Mouse (Mus musculus): ENCODE measurements around the gene Ren1. TPM values are rescaled to one million over a fixed set of nuclear protein-coding genes. Genes with fewer than 3 reads are reported as not detected.

Gene Ren1
- polyA plus RNA-seq, 1 experiment from 2014 or later, result 6.6 TPM

- Histone ChIP-seq H3K4me1 (ENCODE audit: control insufficient read depth, insufficient read depth, low read depth, low read length) (peaks cover 13% of the 10 kb centered on the region), H3K36me3 (ENCODE audit: control insufficient read depth, insufficient read depth, low read length) (no peaks in the 10 kb centered on the region), H3K27me3 (replicated peaks; ENCODE audit: control insufficient read depth, insufficient read depth, low read length) (no peaks in the 10 kb centered on the region), H3K9me3 (ENCODE audit: control insufficient read depth, low read length) (no peaks in the 10 kb centered on the region), H3K27ac (ENCODE audit: low read depth, low read length) (no peak overlapping the region), H3K9ac (ENCODE audit: low read depth, low read length) (no peak overlapping the region), H3K4me3 (ENCODE audit: low read length) (no peak overlapping the region), H3K4me2 (ENCODE audit: low read length) (no peak overlapping the region)
- no peak for ATAC-seq
- 45% methylated on average over 9 of the region's 10 CpGs for WGBS
Measured at GRCm38 (mm10) chr1:133366951-133367605, 16.8 kb downstream of the Ren1 start.

GRCm38 (mm10) chr1:133367606-133368488, 17.5 kb downstream of the Ren1 start:
- Histone ChIP-seq H3K27me3 (replicated peaks; ENCODE audit: control insufficient read depth, insufficient read depth, low read length) (no peaks in the 10 kb centered on the region), H3K4me3 (ENCODE audit: low read length) (no peak overlapping the region), H3K9me3 (ENCODE audit: control insufficient read depth, low read length) (no peaks in the 10 kb centered on the region), H3K4me2 (ENCODE audit: low read length) (no peak overlapping the region), H3K36me3 (ENCODE audit: control insufficient read depth, insufficient read depth, low read length) (no peaks in the 10 kb centered on the region), H3K27ac (ENCODE audit: low read depth, low read length) (no peak overlapping the region; the same call in 1 of the 2 replicates), H3K4me1 (ENCODE audit: control insufficient read depth, insufficient read depth, low read depth, low read length) (peaks cover 13% of the 10 kb centered on the region), H3K9ac (ENCODE audit: low read depth, low read length) (no peak overlapping the region)
- ATAC-seq, result no peak
- 19% methylated on average over 11 of the region's 11 CpGs for whole genome bisulfite sequencing

GRCm38 (mm10) chr1:133368644-133369043, 18.3 kb downstream of the Ren1 start:
- Histone ChIP-seq H3K36me3 (ENCODE audit: control insufficient read depth, insufficient read depth, low read length) (no peaks in the 10 kb centered on the region), H3K9ac (ENCODE audit: low read depth, low read length) (no peak overlapping the region), H3K9me3 (ENCODE audit: control insufficient read depth, low read length) (no peaks in the 10 kb centered on the region), H3K4me1 (ENCODE audit: control insufficient read depth, insufficient read depth, low read depth, low read length) (peaks cover 12% of the 10 kb centered on the region), H3K27ac (ENCODE audit: low read depth, low read length) (no peak overlapping the region), H3K27me3 (replicated peaks; ENCODE audit: control insufficient read depth, insufficient read depth, low read length) (no peaks in the 10 kb centered on the region), H3K4me3 (ENCODE audit: low read length) (no peak overlapping the region), H3K4me2 (ENCODE audit: low read length) (no peak overlapping the region)
- WGBS, result 60% methylated on average over 10 of the region's 10 CpGs
- ATAC-seq, result no peak

GRCm38 (mm10) chr1:133370352-133370751, 20.0 kb downstream of the Ren1 start:
- Histone ChIP-seq H3K4me1 (ENCODE audit: control insufficient read depth, insufficient read depth, low read depth, low read length) (peaks cover 5% of the 10 kb centered on the region), H3K27me3 (replicated peaks; ENCODE audit: control insufficient read depth, insufficient read depth, low read length) (no peaks in the 10 kb centered on the region), H3K36me3 (ENCODE audit: control insufficient read depth, insufficient read depth, low read length) (0 out of 2 replicates have a peak, but pooled peaks cover 2% of the 10 kb centered on the region), H3K9ac (ENCODE audit: low read depth, low read length) (no peak overlapping the region), H3K9me3 (ENCODE audit: control insufficient read depth, low read length) (no peaks in the 10 kb centered on the region), H3K4me2 (ENCODE audit: low read length) (no peak overlapping the region), H3K27ac (ENCODE audit: low read depth, low read length) (no peak overlapping the region), H3K4me3 (ENCODE audit: low read length) (no peak overlapping the region)
- ATAC-seq, result no peak
- 73% methylated on average over 4 of the region's 4 CpGs for WGBS

GRCm38 (mm10) chr1:133371431-133371830, 21.1 kb downstream of the Ren1 start:
- Histone ChIP-seq H3K4me3 (ENCODE audit: low read length) (no peak overlapping the region), H3K9ac (ENCODE audit: low read depth, low read length) (no peak overlapping the region), H3K27ac (ENCODE audit: low read depth, low read length) (no peak overlapping the region), H3K4me1 (ENCODE audit: control insufficient read depth, insufficient read depth, low read depth, low read length) (peaks cover 5% of the 10 kb centered on the region), H3K9me3 (ENCODE audit: control insufficient read depth, low read length) (no peaks in the 10 kb centered on the region), H3K27me3 (replicated peaks; ENCODE audit: control insufficient read depth, insufficient read depth, low read length) (no peaks in the 10 kb centered on the region), H3K4me2 (ENCODE audit: low read length) (no peak overlapping the region), H3K36me3 (ENCODE audit: control insufficient read depth, insufficient read depth, low read length) (0 out of 2 replicates have a peak, but pooled peaks cover 2% of the 10 kb centered on the region)
- 84% methylated on average over 6 of the region's 6 CpGs for whole genome bisulfite sequencing
- no peak for ATAC-seq

GRCm38 (mm10) chr1:133372113-133372512, 21.8 kb downstream of the Ren1 start:
- Histone ChIP-seq H3K36me3 (ENCODE audit: control insufficient read depth, insufficient read depth, low read length) (0 out of 2 replicates have a peak, but pooled peaks cover 2% of the 10 kb centered on the region), H3K27me3 (replicated peaks; ENCODE audit: control insufficient read depth, insufficient read depth, low read length) (no peaks in the 10 kb centered on the region), H3K27ac (ENCODE audit: low read depth, low read length) (no peak overlapping the region), H3K4me1 (ENCODE audit: control insufficient read depth, insufficient read depth, low read depth, low read length) (peaks cover 5% of the 10 kb centered on the region), H3K9ac (ENCODE audit: low read depth, low read length) (no peak overlapping the region), H3K4me3 (ENCODE audit: low read length) (no peak overlapping the region), H3K9me3 (ENCODE audit: control insufficient read depth, low read length) (no peaks in the 10 kb centered on the region), H3K4me2 (ENCODE audit: low read length) (no peak overlapping the region)
- WGBS, result 71% methylated on average over 8 of the region's 8 CpGs
- ATAC-seq, result no peak

GRCm38 (mm10) chr1:133375696-133376346, 25.5 kb downstream of the Ren1 start:
- no peak for ATAC-seq
- Histone ChIP-seq H3K27ac (ENCODE audit: low read depth, low read length) (no peak overlapping the region), H3K4me3 (ENCODE audit: low read length) (no peak overlapping the region), H3K9me3 (ENCODE audit: control insufficient read depth, low read length) (no peaks in the 10 kb centered on the region), H3K9ac (ENCODE audit: low read depth, low read length) (no peak overlapping the region), H3K4me2 (ENCODE audit: low read length) (no peak overlapping the region), H3K4me1 (ENCODE audit: control insufficient read depth, insufficient read depth, low read depth, low read length) (no peaks in the 10 kb centered on the region), H3K36me3 (ENCODE audit: control insufficient read depth, insufficient read depth, low read length) (0 out of 2 replicates have a peak, but pooled peaks cover 2% of the 10 kb centered on the region), H3K27me3 (replicated peaks; ENCODE audit: control insufficient read depth, insufficient read depth, low read length) (no peaks in the 10 kb centered on the region)
- 51% methylated on average over 10 of the region's 10 CpGs for WGBS

GRCm38 (mm10) chr1:133377547-133377946, 27.2 kb downstream of the Ren1 start:
- H3K27ac ChIP-seq (ENCODE audit: low read depth, low read length), result no peak overlapping the region
- no peaks in the 10 kb centered on the region for H3K27me3 ChIP-seq (replicated peaks; ENCODE audit: control insufficient read depth, insufficient read depth, low read length)
- H3K9me3 ChIP-seq (ENCODE audit: control insufficient read depth, low read length), result no peaks in the 10 kb centered on the region
- H3K9ac ChIP-seq (ENCODE audit: low read depth, low read length), result no peak overlapping the region
- no peak overlapping the region for H3K4me2 ChIP-seq (ENCODE audit: low read length)
- 87% methylated on average over 5 of the region's 5 CpGs for WGBS
- no peak for ATAC-seq
- H3K4me3 ChIP-seq (ENCODE audit: low read length), result no peak overlapping the region
- H3K4me1 ChIP-seq (ENCODE audit: control insufficient read depth, insufficient read depth, low read depth, low read length), result peaks cover 5% of the 10 kb centered on the region; the same call in 1 of the 2 replicates
- H3K36me3 ChIP-seq (ENCODE audit: control insufficient read depth, insufficient read depth, low read length), result 0 out of 2 replicates have a peak, but pooled peaks cover 2% of the 10 kb centered on the region
